Mouse (Mus musculus) liver, embryonic 14.5 days (tissue): ENCODE measurements around the gene Clec3b. TPM values are rescaled to one million over a fixed set of nuclear protein-coding genes. Genes with fewer than 3 reads are reported as not detected.

Source experiments
- ATAC-seq: fragments of 200-750 bp; cut with Nextera tagmentation; 2 replicates; pipeline ENCODE4 v1.8.0; 2017; ENCODE audit warnings: moderate number of reproducible peaks, mild to moderate bottlenecking, moderate library complexity; ENCODE audit not compliant: insufficient read depth
- DNase-seq, 3 experiments: peaks; one replicate each; pipeline ENCODE4 v3.0.0-alpha.2; 2012 to 2013; ENCODE audit warnings: low read depth in 3 of 3, low spot score in 3 of 3
- H3K27ac ChIP-seq: fragments of 300-500 bp; sonication (generic); 2 replicates; pipeline ENCODE4 v1.5.1; 2014; ENCODE audit warnings: moderate library complexity, mild to moderate bottlenecking, control low read depth, inconsistent platforms
- H3K27me3 ChIP-seq: fragments of 300-500 bp; sonication (generic); 2 replicates; pipeline ENCODE4 v1.6.1; 2014; ENCODE audit warnings: mild to moderate bottlenecking, low read length, moderate library complexity; ENCODE audit not compliant: control insufficient read depth, insufficient read depth
- H3K36me3 ChIP-seq: fragments of 300-500 bp; sonication (generic); replicated peaks from 2 replicates; pipeline ENCODE4 v1.6.1; 2014; ENCODE audit warnings: low read depth; ENCODE audit not compliant: control insufficient read depth, insufficient read depth
- H3K4me1 ChIP-seq, 2 experiments: fragments of 200-500 bp in 1 of 2; fragments of 300-500 bp in 1 of 2; sonication (generic) in 1 of 2; replicated peaks; 2 replicates each; pipeline ENCODE4 v1.6.1; 2012 to 2014; ENCODE audit warnings: antibody characterized with exemption in 1 of 2, inconsistent platforms in 1 of 2, low read length in 1 of 2; ENCODE audit not compliant: control insufficient read depth in 2 of 2, insufficient read depth in 2 of 2
- H3K4me2 ChIP-seq: fragments of 300-500 bp; sonication (generic); 2 replicates; pipeline ENCODE4 v1.6.1; 2014; ENCODE audit warnings: low read depth, mild to moderate bottlenecking, control low read depth, moderate library complexity
- H3K4me3 ChIP-seq, 2 experiments: fragments of 200-500 bp in 1 of 2; fragments of 300-500 bp in 1 of 2; sonication (generic) in 1 of 2; 2 replicates each; pipeline ENCODE4 v1.5.1; 2012 to 2014; ENCODE audit warnings: low read depth in 2 of 2, low read length in 2 of 2, mild to moderate bottlenecking in 2 of 2, control low read depth in 1 of 2, inconsistent platforms in 1 of 2, moderate library complexity in 1 of 2; ENCODE audit not compliant: insufficient read depth in 1 of 2
- H3K9ac ChIP-seq: fragments of 300-500 bp; sonication (generic); replicated peaks from 2 replicates; pipeline ENCODE4 v1.6.1; 2014; ENCODE audit warnings: mild to moderate bottlenecking, control low read depth, moderate library complexity
- H3K9me3 ChIP-seq: fragments of 300-500 bp; sonication (generic); 2 replicates; pipeline ENCODE4 v1.6.1; 2016; ENCODE audit warnings: low read length, mixed read lengths; ENCODE audit not compliant: control insufficient read depth
- CTCF ChIP-seq: IDR thresholded peaks from 2 replicates; pipeline ENCODE4 v1.5.1; 2016; ENCODE audit warnings: antibody characterized with exemption, low read depth, control low read depth
- EP300 ChIP-seq: IDR thresholded peaks from 2 replicates; pipeline ENCODE4 v1.6.1; 2016; ENCODE audit warnings: antibody characterized with exemption, low read depth
- WGBS: fragments of 180-500 bp; shearing (Covaris S2); extraction: QIAGEN DNeasy Blood & Tissue Kit; methylation state at CpG from one replicate; pipeline ENCODE4 v1.1.7; 2014; ENCODE audit not compliant: insufficient replicate concordance; 5-methylcytosine and 5-hydroxymethylcytosine counted together
- polyA plus RNA-seq, 2 experiments: library from polyadenylated mRNA; depleted of rRNA in 1 of 2; stranded (reverse) in 1 of 2; unstranded in 1 of 2; fragments of >200 nt; fragmentation: Nextera tagmentation in 1 of 2; extraction: Ambion mirVana in 1 of 2; gene quantifications; 2 replicates each; pipeline versions ENCODE4 v1.2.1 to v1.2.3; 2012 to 2014

Clec3b gene
- polyA plus RNA-seq, 2 experiments = 0.22 TPM; not detected in 1

- no peak for ATAC-seq
- WGBS = 27% methylated on average over 8 of the region's 8 CpGs
Observed at GRCm38 (mm10) chr9:123111751-123112221, 39.0 kb upstream of the Clec3b start.

GRCm38 (mm10) chr9:123112805-123113521, 37.8 kb upstream of the Clec3b start, which contains the start of the genes Zdhhc3 and Exosc7:
TSS of gene Zdhhc3 (minus strand) at chr9:123113205.
TSS of gene Exosc7 (plus strand) at chr9:123113215.
- H3K4me1 ChIP-seq = peaks cover 15 to 17% of the 10 kb centered on the region in 2 experiments
- H3K36me3 ChIP-seq = no peaks in the 10 kb centered on the region; the same call in none of the 2 replicates
- peak within 1 kb of the TSS; percentile 74 for H3K9ac ChIP-seq
- H3K4me3 ChIP-seq = peak within 1 kb of the TSS; percentile 68 to 78
- TF ChIP-seq CTCF (peak; percentile 20; the same call in 1 of the 2 replicates), EP300 (no peak)
- no peaks in the 10 kb centered on the region for H3K9me3 ChIP-seq
- peak within 1 kb of the TSS; percentile 51 for H3K27ac ChIP-seq
- DNase-seq (peak; percentile 77 to 82 (median 78)), ATAC-seq (peak; percentile 95)
- WGBS = under 1% methylated on average over 79 of the region's 79 CpGs
- no peaks in the 10 kb centered on the region for H3K27me3 ChIP-seq
- H3K4me2 ChIP-seq = peak within 1 kb of the TSS; percentile 91

More at GRCm38 (mm10) chr9:123111751-123112221, 39.0 kb upstream of the Clec3b start:
- Histone ChIP-seq H3K9me3 (no peaks in the 10 kb centered on the region), H3K27me3 (no peaks in the 10 kb centered on the region), H3K36me3 (no peaks in the 10 kb centered on the region; the same call in 1 of the 2 replicates), H3K4me2 (peak overlapping the region; percentile 91), H3K4me3 (peak overlapping the region; percentile 68 to 78), H3K9ac (peak overlapping the region; percentile 74), H3K4me1 (peaks cover 15 to 17% of the 10 kb centered on the region in 2 experiments), H3K27ac (no peak overlapping the region)
- DNase-seq = no peak
- no peak for TF ChIP-seq EP300
- no peak for TF ChIP-seq CTCF

GRCm38 (mm10) chr9:123113931-123114330, 36.8 kb upstream of the Clec3b start:
- no peaks in the 10 kb centered on the region for H3K27me3 ChIP-seq
- 42% methylated on average over 6 of the region's 6 CpGs for WGBS

GRCm38 (mm10) chr9:123115566-123115965, 35.2 kb upstream of the Clec3b start:
- WGBS = 85% methylated on average over 1 of the region's 1 CpGs
- peaks cover 20% of the 10 kb centered on the region for H3K36me3 ChIP-seq

More at GRCm38 (mm10) chr9:123113931-123114330, 36.8 kb upstream of the Clec3b start:
- TF ChIP-seq EP300 (no peak), CTCF (no peak)
- peaks cover 4% of the 10 kb centered on the region for H3K36me3 ChIP-seq
- DNase-seq (no peak), ATAC-seq (no peak)
- H3K4me1 ChIP-seq = peaks cover 15 to 17% of the 10 kb centered on the region in 2 experiments
- H3K27ac ChIP-seq = no peak overlapping the region
- H3K4me3 ChIP-seq = peak overlapping the region; percentile 68 to 78
- H3K9ac ChIP-seq = peak overlapping the region; percentile 53
- H3K4me2 ChIP-seq = peak overlapping the region; percentile 91
- H3K9me3 ChIP-seq = no peaks in the 10 kb centered on the region

GRCm38 (mm10) chr9:123123017-123123416, 27.7 kb upstream of the Clec3b start:
- peaks cover 36% of the 10 kb centered on the region for H3K36me3 ChIP-seq
- H3K4me1 ChIP-seq = peaks cover 12 to 14% of the 10 kb centered on the region in 2 experiments
- no peak overlapping the region for H3K27ac ChIP-seq
- TF ChIP-seq EP300 = no peak
- 77% methylated on average over 3 of the region's 3 CpGs for WGBS
- H3K9me3 ChIP-seq = no peaks in the 10 kb centered on the region
- no peak overlapping the region for H3K9ac ChIP-seq
- no peaks in the 10 kb centered on the region for H3K27me3 ChIP-seq
- ATAC-seq (no peak), DNase-seq (no peak)
- no peak overlapping the region for H3K4me3 ChIP-seq
- no peak overlapping the region for H3K4me2 ChIP-seq

More at GRCm38 (mm10) chr9:123115566-123115965, 35.2 kb upstream of the Clec3b start:
- H3K4me3 ChIP-seq = no peak overlapping the region
- ATAC-seq = no peak
- H3K27me3 ChIP-seq = no peaks in the 10 kb centered on the region
- no peak for DNase-seq
- H3K9ac ChIP-seq = no peak overlapping the region
- H3K9me3 ChIP-seq = no peaks in the 10 kb centered on the region
- no peak for TF ChIP-seq CTCF
- TF ChIP-seq EP300 = no peak
- H3K27ac ChIP-seq = no peak overlapping the region
- no peak overlapping the region for H3K4me2 ChIP-seq
- peaks cover 15 to 17% of the 10 kb centered on the region in 2 experiments for H3K4me1 ChIP-seq
